Mouse (Mus musculus) T-helper 1 cell (primary cell): ENCODE results near the gene Izumo4.

Source experiments
- in situ Hi-C: fragments of 300-600 bp; cut with MboI, MseI; formaldehyde crosslinking; loops from one replicate; pipeline ENCODE4 v1.15.1; 2025; ENCODE audit warnings: high pct_unique_total_duplicates

Izumo4 gene

DNA sequence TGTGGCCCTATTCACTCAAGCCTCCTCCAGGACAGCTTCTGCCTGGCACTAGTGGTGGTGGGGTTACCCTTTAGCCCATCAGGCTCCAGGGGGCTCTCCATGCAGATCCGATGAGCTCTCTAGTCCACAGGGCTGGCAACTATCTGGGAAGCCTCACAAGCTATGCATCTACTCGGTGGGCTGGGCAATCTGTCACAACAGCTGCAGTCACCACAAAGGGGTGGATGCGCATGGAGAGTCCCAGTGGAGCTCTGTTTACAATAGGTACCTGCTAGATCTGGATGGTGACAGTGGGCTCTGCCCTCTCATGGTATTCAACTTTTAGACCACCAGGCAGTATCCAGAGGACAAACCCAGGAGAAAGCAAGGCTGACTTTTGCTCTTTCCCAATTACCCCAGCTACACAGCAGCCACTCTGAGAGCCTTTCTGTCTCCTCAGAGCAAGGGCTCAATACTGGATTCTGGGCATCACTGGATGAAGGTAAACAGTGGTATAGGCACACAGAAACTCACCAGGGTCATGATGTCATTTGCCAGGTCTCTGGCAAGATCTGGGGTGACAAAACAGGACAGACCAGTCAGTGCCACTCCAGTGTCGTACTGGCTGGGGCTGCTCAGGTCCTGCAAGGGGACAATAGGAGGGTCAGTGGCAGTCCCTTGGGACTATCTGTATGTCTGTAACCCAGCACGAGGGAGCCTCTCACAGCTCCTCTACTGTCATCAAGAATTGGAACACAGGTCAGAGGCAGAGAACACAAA, 25.6 kb downstream of the Izumo4 start:
- in situ Hi-C loops, result no loop called here

DNA sequence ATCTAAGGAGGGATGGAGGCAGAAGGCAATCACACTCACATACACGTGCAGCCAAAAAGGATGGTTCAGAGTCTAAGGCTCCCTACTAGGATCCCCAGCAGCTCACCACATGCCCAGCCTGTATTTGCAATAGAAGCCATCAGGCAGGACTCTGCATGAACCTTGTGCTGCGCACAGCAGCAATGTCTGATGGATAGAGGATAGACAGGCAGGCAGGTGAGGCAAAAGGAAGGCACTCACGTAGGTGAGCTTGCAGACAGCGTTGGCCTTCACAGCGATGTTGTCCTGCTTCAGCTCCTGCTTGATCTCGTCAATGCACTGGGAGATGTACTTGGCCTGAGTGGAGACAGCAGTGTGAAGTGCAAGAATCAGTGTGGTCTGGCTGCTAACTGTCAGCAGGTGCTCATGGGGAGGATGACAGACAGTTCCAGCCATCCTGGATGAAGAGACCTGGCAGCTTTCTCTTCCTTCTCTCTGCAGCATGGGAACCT, 30.7 kb downstream of the Izumo4 start:
- in situ Hi-C loops, result no loop called here

GRCm38 (mm10) chr10:80736731-80737130, 34.7 kb downstream of the Izumo4 start:
- in situ Hi-C loops, result no loop called here

DNA sequence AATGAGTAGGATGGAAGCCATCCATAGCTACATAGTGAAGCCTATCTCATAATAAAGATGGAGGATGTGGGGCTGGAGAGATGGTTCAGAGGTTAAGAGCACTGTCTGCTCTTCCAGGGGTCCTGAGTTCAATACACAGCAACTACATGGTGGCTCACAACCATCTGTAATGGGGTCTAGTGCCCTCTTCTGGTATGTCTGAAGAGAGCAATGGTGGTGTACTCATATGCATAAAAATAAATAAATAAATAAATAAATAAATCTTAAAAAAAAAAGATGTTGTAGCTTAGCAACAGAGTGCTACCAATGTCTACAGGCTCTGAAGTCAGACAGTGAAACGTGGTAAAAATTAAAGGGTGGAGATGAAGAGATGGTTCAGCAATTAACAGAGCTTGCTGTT, 36.7 kb downstream of the Izumo4 start:
- in situ Hi-C loops, result no loop called here

- in situ Hi-C loops, result no loop called here
Observed at GRCm38 (mm10) chr10:80741146-80741545, 39.2 kb downstream of the Izumo4 start.

GRCm38 (mm10) chr10:80741634-80742179, 39.7 kb downstream of the Izumo4 start:
- in situ Hi-C loops, result no loop called here

DNA sequence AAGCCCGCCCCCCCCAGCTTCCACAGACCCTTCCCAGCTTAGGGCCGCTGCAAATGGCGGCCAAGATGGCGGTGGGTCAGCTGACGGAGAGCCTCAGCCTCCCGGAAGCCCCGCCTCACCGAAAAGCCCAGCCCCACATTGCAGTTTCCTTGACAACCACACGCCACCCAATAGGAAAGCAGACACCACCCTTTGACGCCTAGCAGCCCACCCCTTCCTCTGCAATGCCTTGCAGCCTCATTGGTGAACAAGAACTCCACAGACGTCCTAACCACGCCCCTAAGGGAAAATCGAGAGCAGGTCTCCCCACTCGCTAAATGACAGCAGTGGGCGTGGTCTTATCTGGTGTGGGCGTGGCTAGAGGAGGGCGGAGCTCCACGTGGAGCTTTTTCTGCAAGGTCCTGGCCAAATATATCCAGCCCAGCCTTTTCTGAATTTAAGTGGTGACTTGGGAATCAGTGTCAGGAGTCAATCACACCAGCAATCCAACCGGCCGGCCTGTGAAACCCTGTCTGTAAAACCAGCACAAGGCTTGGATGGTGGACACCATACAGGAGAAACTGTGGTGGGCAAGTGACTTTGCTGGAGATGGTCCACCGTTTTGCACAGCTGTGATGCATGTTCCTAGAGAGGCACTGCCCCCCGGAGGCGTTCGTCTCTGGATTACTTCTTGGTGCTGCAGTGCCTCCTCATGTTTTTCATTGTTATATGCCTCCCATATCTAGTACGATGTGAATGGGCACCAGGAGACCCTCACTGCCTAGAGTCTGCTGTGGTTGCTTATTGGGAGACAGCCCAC, 40.4 kb downstream of the Izumo4 start, which contains the start of gene Ap3d1:
Gene Ap3d1 (minus strand): TSS at position 85 of the 799 bp plus-strand sequence.
- in situ Hi-C loops, result no loop called here

DNA sequence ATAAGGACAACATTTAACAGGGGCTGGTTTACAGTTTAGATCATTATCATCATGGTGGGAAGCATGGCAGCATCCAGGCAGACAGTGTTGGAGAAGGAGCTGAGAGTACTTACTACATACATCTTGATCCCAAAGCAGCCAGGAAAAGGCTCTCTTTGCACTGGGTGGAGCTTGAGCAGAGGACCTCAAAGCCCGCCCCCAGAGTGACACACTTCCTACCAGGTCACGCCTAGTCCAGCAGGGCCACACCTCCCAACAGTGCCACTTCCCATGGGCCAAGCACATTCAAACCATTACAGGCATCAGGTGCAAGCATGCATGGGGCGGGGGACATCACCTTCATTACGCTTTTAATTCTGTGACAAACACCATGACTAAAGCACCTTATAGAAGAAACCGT, 42.3 kb downstream of the Izumo4 start:
- in situ Hi-C loops, result no loop called here

DNA sequence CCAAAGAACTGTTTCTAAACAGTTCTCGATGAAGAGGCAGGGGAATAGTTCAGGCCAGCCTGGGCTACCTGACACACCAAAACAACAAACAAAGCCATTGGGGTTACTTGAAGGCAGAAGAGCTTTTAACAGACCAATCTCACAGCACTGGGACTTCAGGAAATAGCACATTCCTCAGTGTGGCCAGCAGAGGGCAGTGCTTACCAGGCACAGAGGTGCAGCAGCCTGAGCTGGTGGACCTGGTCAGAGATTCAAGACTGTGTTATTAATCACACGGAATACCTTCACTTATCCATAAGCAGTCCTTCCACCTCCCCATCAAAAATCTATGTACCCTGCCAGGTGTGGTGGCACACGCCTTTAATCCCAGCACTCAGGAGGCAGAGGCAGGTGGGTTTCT, 45.4 kb downstream of the Izumo4 start:
- in situ Hi-C loops, result loop anchor here (5.0 kb wide), 2 partner anchors 130 to 250 kb away; no protein-coding TSS in a partner anchor

- in situ Hi-C loops, result loop anchor here (5.0 kb wide), 2 partner anchors 129 to 249 kb away; no protein-coding TSS in a partner anchor
Observed at GRCm38 (mm10) chr10:80748609-80749008, 46.6 kb downstream of the Izumo4 start.

GRCm38 (mm10) chr10:80751188-80751832, 49.3 kb downstream of the Izumo4 start:
- in situ Hi-C loops, result no loop called here

DNA sequence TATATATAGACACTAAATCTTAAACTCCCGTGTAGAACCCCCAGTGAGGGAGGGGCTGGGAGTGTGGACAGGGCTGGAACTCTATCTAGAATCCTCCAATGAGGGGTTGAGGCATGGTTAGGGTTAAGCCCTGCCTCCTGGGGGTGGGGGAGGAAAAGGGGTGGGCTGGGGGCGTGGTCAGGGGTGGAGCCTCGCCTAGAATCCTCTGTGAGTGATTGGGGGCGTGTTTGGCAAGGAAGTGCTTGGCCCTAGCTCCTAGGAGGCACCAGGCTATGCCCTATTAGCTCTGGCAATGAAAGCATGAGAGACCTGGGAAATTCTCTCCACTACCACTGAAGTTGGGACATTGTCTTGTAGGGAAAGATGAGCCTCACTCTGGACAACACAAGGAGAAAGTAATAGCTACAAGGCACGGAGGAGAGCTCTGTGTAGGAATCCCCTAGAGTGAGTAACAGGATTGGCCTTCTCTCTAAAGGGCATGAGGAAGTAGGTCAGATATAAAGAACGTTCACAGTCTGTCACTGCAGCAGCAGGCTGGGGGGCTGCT, 50.2 kb downstream of the Izumo4 start:
- in situ Hi-C loops, result no loop called here

GRCm38 (mm10) chr10:80754594-80755290, 52.8 kb downstream of the Izumo4 start, which contains the start of gene Dot1l:
TSS of gene Dot1l (plus strand) at chr10:80755206.
- in situ Hi-C loops, result no loop called here
